Mouse (Mus musculus): ENCODE data around the gene Clec4d. TPM values are rescaled to one million over a fixed set of nuclear protein-coding genes. Genes with fewer than 3 reads are reported as not detected.
"Not testable (repeated sequence)": the region's sequence is repeated elsewhere in the genome, so short reads cannot be mapped to it uniquely, and the experiment has no call there.

The Clec4d gene
- polyA plus RNA-seq (2016; fragmentation: Nextera tagmentation; extraction: Ambion mirVana) = not detected in 2 replicates

- no peaks in the 10 kb centered on the region for H3K27me3 ChIP-seq (ENCODE audit: low read depth, poor library complexity, severe bottlenecking)
- no peak within 1 kb of the TSS for H3K27ac ChIP-seq
- no peak within 1 kb of the TSS for H3K4me3 ChIP-seq
- H3K9me3 ChIP-seq (replicated peaks) = no peaks in the 10 kb centered on the region
- DNase-seq (ENCODE audit: low spot score) = no peak
- H3K4me1 ChIP-seq = no peaks in the 10 kb centered on the region
- no peaks in the 10 kb centered on the region for H3K36me3 ChIP-seq
- 75% methylated on average over 4 of the region's 4 CpGs for WGBS
Measured at GRCm38 (mm10) chr6:123261555-123262161, at the start of gene Clec4d. Gene Clec4d (plus strand): TSS chr6:123262111.

GRCm38 (mm10) chr6:123227519-123228166 is 34.3 kb upstream of the Clec4d start:
- Histone ChIP-seq H3K9me3 (replicated peaks) (no peaks in the 10 kb centered on the region), H3K4me3 (no peak overlapping the region), H3K27ac (no peak overlapping the region), H3K4me1 (no peaks in the 10 kb centered on the region), H3K27me3 (ENCODE audit: low read depth, poor library complexity, severe bottlenecking) (no peaks in the 10 kb centered on the region), H3K36me3 (no peaks in the 10 kb centered on the region)
- no peak for DNase-seq (ENCODE audit: low spot score)
- WGBS = 75% methylated on average over 2 of the region's 2 CpGs

GRCm38 (mm10) chr6:123229644-123230043 is 32.3 kb upstream of the Clec4d start, which contains the start of gene Clec4n:
Gene Clec4n (plus strand): TSS chr6:123229843.
- H3K4me1 ChIP-seq = no peaks in the 10 kb centered on the region
- no peak for DNase-seq (ENCODE audit: low spot score)
- WGBS = 83% methylated on average over 3 of the region's 3 CpGs
- H3K27ac ChIP-seq = no peak within 1 kb of the TSS
- H3K27me3 ChIP-seq (ENCODE audit: low read depth, poor library complexity, severe bottlenecking) = no peaks in the 10 kb centered on the region
- H3K36me3 ChIP-seq = no peaks in the 10 kb centered on the region
- no peak within 1 kb of the TSS for H3K4me3 ChIP-seq
- no peaks in the 10 kb centered on the region for H3K9me3 ChIP-seq (replicated peaks)

GRCm38 (mm10) chr6:123231149-123231548 is 30.8 kb upstream of the Clec4d start:
- H3K36me3 ChIP-seq = no peaks in the 10 kb centered on the region

GRCm38 (mm10) chr6:123237582-123237981 is 24.3 kb upstream of the Clec4d start:
- no peaks in the 10 kb centered on the region for H3K27me3 ChIP-seq (ENCODE audit: low read depth, poor library complexity, severe bottlenecking)
- H3K4me1 ChIP-seq = no peaks in the 10 kb centered on the region
- H3K27ac ChIP-seq = no peak overlapping the region

More at GRCm38 (mm10) chr6:123231149-123231548, 30.8 kb upstream of the Clec4d start:
- Histone ChIP-seq H3K4me1 (no peaks in the 10 kb centered on the region), H3K27ac (no peak overlapping the region), H3K4me3 (no peak overlapping the region), H3K9me3 (replicated peaks) (no peaks in the 10 kb centered on the region), H3K27me3 (ENCODE audit: low read depth, poor library complexity, severe bottlenecking) (no peaks in the 10 kb centered on the region)
- WGBS = 84% methylated on average over 2 of the region's 2 CpGs
- DNase-seq (ENCODE audit: low spot score) = no peak

GRCm38 (mm10) chr6:123244201-123244600 is 17.7 kb upstream of the Clec4d start:
- 89% methylated on average over 5 of the region's 5 CpGs for WGBS
- DNase-seq (ENCODE audit: low spot score) = no peak
- Histone ChIP-seq H3K27ac (no peak overlapping the region), H3K36me3 (no peaks in the 10 kb centered on the region), H3K9me3 (replicated peaks) (no peaks in the 10 kb centered on the region), H3K27me3 (ENCODE audit: low read depth, poor library complexity, severe bottlenecking) (no peaks in the 10 kb centered on the region), H3K4me1 (no peaks in the 10 kb centered on the region), H3K4me3 (no peak overlapping the region)

More at GRCm38 (mm10) chr6:123237582-123237981, 24.3 kb upstream of the Clec4d start:
- DNase-seq (ENCODE audit: low spot score) = no peak
- H3K9me3 ChIP-seq (replicated peaks) = no peaks in the 10 kb centered on the region
- H3K36me3 ChIP-seq = no peaks in the 10 kb centered on the region
- no peak overlapping the region for H3K4me3 ChIP-seq

GRCm38 (mm10) chr6:123248862-123249261 is 13.0 kb upstream of the Clec4d start:
- not testable (repeated sequence) for H3K27me3 ChIP-seq (ENCODE audit: low read depth, poor library complexity, severe bottlenecking); H3K27ac ChIP-seq; H3K9me3 ChIP-seq (replicated peaks); H3K4me3 ChIP-seq; DNase-seq (ENCODE audit: low spot score); H3K4me1 ChIP-seq; H3K36me3 ChIP-seq
- WGBS = 79% methylated on average over 2 of the region's 2 CpGs

- Histone ChIP-seq H3K4me3 (no peak overlapping the region), H3K27me3 (ENCODE audit: low read depth, poor library complexity, severe bottlenecking) (no peaks in the 10 kb centered on the region), H3K4me1 (no peaks in the 10 kb centered on the region), H3K36me3 (no peaks in the 10 kb centered on the region), H3K27ac (no peak overlapping the region), H3K9me3 (replicated peaks) (no peaks in the 10 kb centered on the region)
- DNase-seq (ENCODE audit: low spot score) = no peak
Measured at GRCm38 (mm10) chr6:123252735-123253134, 9.2 kb upstream of the Clec4d start.

- Histone ChIP-seq H3K4me1 (no peaks in the 10 kb centered on the region), H3K9me3 (replicated peaks) (no peaks in the 10 kb centered on the region), H3K27me3 (ENCODE audit: low read depth, poor library complexity, severe bottlenecking) (no peaks in the 10 kb centered on the region), H3K4me3 (no peak overlapping the region), H3K36me3 (no peaks in the 10 kb centered on the region), H3K27ac (no peak overlapping the region)
- DNase-seq (ENCODE audit: low spot score) = no peak
- WGBS = 86% methylated on average over 3 of the region's 3 CpGs
Measured at GRCm38 (mm10) chr6:123258946-123259345, 3.0 kb upstream of the Clec4d start.

GRCm38 (mm10) chr6:123259889-123260603 is 1.9 kb upstream of the Clec4d start:
- Histone ChIP-seq H3K27ac (no peak overlapping the region), H3K9me3 (replicated peaks) (no peaks in the 10 kb centered on the region), H3K27me3 (ENCODE audit: low read depth, poor library complexity, severe bottlenecking) (no peaks in the 10 kb centered on the region), H3K36me3 (no peaks in the 10 kb centered on the region), H3K4me1 (no peaks in the 10 kb centered on the region), H3K4me3 (no peak overlapping the region)
- WGBS = 83% methylated on average over 4 of the region's 4 CpGs
- no peak for DNase-seq (ENCODE audit: low spot score)

- 92% methylated on average over 1 of the region's 1 CpGs for WGBS
- Histone ChIP-seq H3K27ac (no peak overlapping the region), H3K4me3 (no peak overlapping the region), H3K4me1 (no peaks in the 10 kb centered on the region), H3K9me3 (replicated peaks) (no peaks in the 10 kb centered on the region), H3K36me3 (no peaks in the 10 kb centered on the region), H3K27me3 (ENCODE audit: low read depth, poor library complexity, severe bottlenecking) (no peaks in the 10 kb centered on the region)
- DNase-seq (ENCODE audit: low spot score) = no peak
Measured at GRCm38 (mm10) chr6:123260868-123261267, 1.0 kb upstream of the Clec4d start.

- no peaks in the 10 kb centered on the region for H3K36me3 ChIP-seq
- 93% methylated on average over 3 of the region's 3 CpGs for WGBS
- H3K4me1 ChIP-seq = no peaks in the 10 kb centered on the region
- no peaks in the 10 kb centered on the region for H3K27me3 ChIP-seq (ENCODE audit: low read depth, poor library complexity, severe bottlenecking)
- H3K27ac ChIP-seq = no peak overlapping the region
- DNase-seq (ENCODE audit: low spot score) = no peak
- no peak overlapping the region for H3K4me3 ChIP-seq
- H3K9me3 ChIP-seq (replicated peaks) = no peaks in the 10 kb centered on the region
Measured at GRCm38 (mm10) chr6:123264194-123264593, 2.3 kb downstream of the Clec4d start.

GRCm38 (mm10) chr6:123265809-123266208 is 3.9 kb downstream of the Clec4d start:
- no peaks in the 10 kb centered on the region for H3K27me3 ChIP-seq (ENCODE audit: low read depth, poor library complexity, severe bottlenecking)
- H3K36me3 ChIP-seq = no peaks in the 10 kb centered on the region
- no peak overlapping the region for H3K4me3 ChIP-seq
- WGBS = 92% methylated on average over 4 of the region's 4 CpGs
- no peaks in the 10 kb centered on the region for H3K4me1 ChIP-seq
- H3K9me3 ChIP-seq (replicated peaks) = no peaks in the 10 kb centered on the region
- no peak for DNase-seq (ENCODE audit: low spot score)
- H3K27ac ChIP-seq = no peak overlapping the region
